Mouse (Mus musculus): ENCODE results near the gene Olfr954.

The Olfr954 gene

GRCm38 (mm10) chr9:39456401-39456800, at the start of gene Olfr954:
TSS of gene Olfr954 (plus strand) at chr9:39456701.
- no peak for DNase-seq (ENCODE audit: low read depth, low spot score)

- DNase-seq (ENCODE audit: low read depth, low spot score) = no peak
Measured at GRCm38 (mm10) chr9:39427048-39427447, 29.5 kb upstream of the Olfr954 start, which contains the start of gene Olfr952. TSS of gene Olfr952 (minus strand) at chr9:39427148.

- no peak for DNase-seq (ENCODE audit: low read depth, low spot score)
Measured at GRCm38 (mm10) chr9:39471844-39472243, 15.3 kb downstream of the Olfr954 start, which contains the start of gene Olfr955. TSS of gene Olfr955 (minus strand) at chr9:39471944.

- no peak for DNase-seq (ENCODE audit: low read depth, low spot score)
Measured at GRCm38 (mm10) chr9:39493895-39494294, 37.4 kb downstream of the Olfr954 start, which contains the start of gene Olfr44. TSS of gene Olfr44 (minus strand) at chr9:39493995.

- DNase-seq (ENCODE audit: low read depth, low spot score) = peak; percentile 65
Measured at GRCm38 (mm10) chr9:39508998-39509397, 52.5 kb downstream of the Olfr954 start.

GRCm38 (mm10) chr9:39509412-39509811, 52.9 kb downstream of the Olfr954 start:
- DNase-seq (ENCODE audit: low read depth, low spot score) = no peak
